Mouse (Mus musculus) testis, adult 2 months (tissue): ENCODE measurements at regions not wholly inside any gene's neighbourhood (a gene's known extent, or its start where the extent isn't known, plus 50 kb on each side); places are given as distances from the start of the nearest gene placed in this dataset.

Experiments
- H3K27ac ChIP-seq: fragments of 200-500 bp; 2 replicates; pipeline ENCODE4 v1.5.1; 2012; ENCODE audit warnings: low read depth, low read length; ENCODE audit not compliant: control insufficient read depth, insufficient read depth
- H3K27me3 ChIP-seq: fragments of 200-500 bp; 2 replicates; pipeline ENCODE4 v1.6.1; 2012; ENCODE audit warnings: mild to moderate bottlenecking, low read length, moderate library complexity; ENCODE audit not compliant: control insufficient read depth, insufficient read depth
- H3K36me3 ChIP-seq: fragments of 200-500 bp; 2 replicates; pipeline ENCODE4 v1.6.1; 2012; ENCODE audit warnings: mild to moderate bottlenecking, low read length; ENCODE audit not compliant: control insufficient read depth, insufficient read depth
- H3K4me1 ChIP-seq: fragments of 200-500 bp; 2 replicates; pipeline ENCODE4 v1.6.1; 2012; ENCODE audit warnings: low read length; ENCODE audit not compliant: control insufficient read depth, insufficient read depth
- H3K4me3 ChIP-seq: fragments of 200-500 bp; 2 replicates; pipeline ENCODE4 v1.5.1; 2012; ENCODE audit warnings: low read depth, mild to moderate bottlenecking, low read length, moderate library complexity, mixed read lengths; ENCODE audit not compliant: control insufficient read depth
- CTCF ChIP-seq: fragments of 200-500 bp; IDR thresholded peaks from 2 replicates; pipeline ENCODE4 v1.5.1; 2012; ENCODE audit warnings: low read depth, mild to moderate bottlenecking, inconsistent platforms, low read length, moderate library complexity; ENCODE audit not compliant: control insufficient read depth, insufficient read depth, insufficient replicate concordance
- POLR2A ChIP-seq: fragments of 200-500 bp; IDR thresholded peaks from 2 replicates; pipeline ENCODE4 v1.6.1; 2012; ENCODE audit warnings: low read depth, mild to moderate bottlenecking, inconsistent platforms, low read length, moderate library complexity; ENCODE audit not compliant: control insufficient read depth

DNA sequence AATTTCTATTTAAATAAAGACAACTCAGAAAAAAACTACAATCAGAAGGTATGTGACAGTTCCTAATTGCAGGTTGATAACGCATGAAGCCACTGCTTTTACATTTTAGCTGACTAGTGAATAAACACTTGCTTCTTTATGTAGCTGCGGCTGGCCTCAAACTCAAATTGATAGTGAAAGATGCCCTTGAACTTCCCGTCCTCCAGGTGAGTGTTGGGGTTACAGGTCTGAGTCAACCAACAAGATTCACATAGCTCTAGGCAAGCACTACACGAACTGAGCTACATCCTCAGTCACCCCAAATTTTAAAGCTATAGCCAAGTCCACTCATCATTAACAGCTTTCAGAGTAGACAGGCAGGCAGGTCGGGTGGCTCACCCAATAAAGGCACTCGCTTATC, 72.6 kb downstream of the Sox4 start:
- TF ChIP-seq POLR2A: no peak
- no peak for TF ChIP-seq CTCF
- Histone ChIP-seq H3K27me3 (no peaks in the 10 kb centered on the region), H3K27ac (no peak overlapping the region), H3K36me3 (no peaks in the 10 kb centered on the region), H3K4me3 (no peak overlapping the region), H3K4me1 (peaks cover 5% of the 10 kb centered on the region)

GRCm38 (mm10) chr13:28878692-28879091, 74.8 kb downstream of the Sox4 start:
- H3K36me3 ChIP-seq: no peaks in the 10 kb centered on the region
- no peaks in the 10 kb centered on the region; the same call in 1 of the 2 replicates for H3K4me1 ChIP-seq
- no peak overlapping the region for H3K4me3 ChIP-seq
- no peaks in the 10 kb centered on the region for H3K27me3 ChIP-seq
- TF ChIP-seq CTCF: no peak
- no peak for TF ChIP-seq POLR2A
- H3K27ac ChIP-seq: no peak overlapping the region

- no peak overlapping the region for H3K27ac ChIP-seq
- H3K36me3 ChIP-seq: no peaks in the 10 kb centered on the region
- H3K4me1 ChIP-seq: no peaks in the 10 kb centered on the region; the same call in 1 of the 2 replicates
- TF ChIP-seq CTCF (no peak), POLR2A (no peak)
- H3K27me3 ChIP-seq: no peaks in the 10 kb centered on the region
- H3K4me3 ChIP-seq: no peak overlapping the region
Observed at GRCm38 (mm10) chr13:28876771-28877170, 76.7 kb downstream of the Sox4 start.

- Histone ChIP-seq H3K4me3 (no peak overlapping the region), H3K36me3 (no peaks in the 10 kb centered on the region), H3K27ac (no peak overlapping the region), H3K4me1 (peaks cover 2% of the 10 kb centered on the region), H3K27me3 (no peaks in the 10 kb centered on the region)
- TF ChIP-seq CTCF: no peak
- TF ChIP-seq POLR2A: no peak
Observed at GRCm38 (mm10) chr13:28870681-28871080, 82.8 kb downstream of the Sox4 start.

GRCm38 (mm10) chr13:28867210-28867609, 86.3 kb downstream of the Sox4 start:
- H3K4me1 ChIP-seq: peaks cover 2% of the 10 kb centered on the region
- no peaks in the 10 kb centered on the region for H3K27me3 ChIP-seq
- TF ChIP-seq POLR2A (no peak), CTCF (no peak)
- no peak overlapping the region for H3K27ac ChIP-seq
- no peaks in the 10 kb centered on the region for H3K36me3 ChIP-seq
- no peak overlapping the region for H3K4me3 ChIP-seq

DNA sequence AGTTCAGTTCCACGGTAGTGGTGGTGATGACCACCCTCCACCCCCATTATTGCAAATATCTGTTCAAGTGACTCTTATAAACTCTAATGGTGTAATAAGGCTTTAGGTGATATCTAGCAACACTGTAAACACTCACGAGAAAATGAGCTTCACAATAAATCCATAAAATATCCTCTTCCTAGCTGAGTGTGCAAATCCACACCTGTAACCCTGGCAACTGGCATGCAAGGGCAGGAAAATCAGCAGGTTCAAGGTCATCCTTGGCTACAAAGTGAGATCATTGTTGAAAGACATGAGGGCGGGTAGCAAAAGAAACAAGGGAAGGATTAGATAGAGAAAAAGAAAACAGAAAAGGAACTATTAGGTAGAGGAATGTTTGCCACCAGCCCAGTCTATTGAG, 86.8 kb downstream of the Sox4 start:
- Histone ChIP-seq H3K27me3 (no peaks in the 10 kb centered on the region), H3K27ac (no peak overlapping the region), H3K4me1 (peaks cover 2% of the 10 kb centered on the region), H3K36me3 (no peaks in the 10 kb centered on the region), H3K4me3 (no peak overlapping the region)
- no peak for TF ChIP-seq POLR2A
- TF ChIP-seq CTCF: no peak

- TF ChIP-seq POLR2A (no peak), CTCF (no peak)
- H3K4me3 ChIP-seq: no peak overlapping the region
- H3K27me3 ChIP-seq: no peaks in the 10 kb centered on the region
- H3K36me3 ChIP-seq: no peaks in the 10 kb centered on the region
- no peak overlapping the region for H3K27ac ChIP-seq
- H3K4me1 ChIP-seq: no peaks in the 10 kb centered on the region
Observed at GRCm38 (mm10) chr13:28860601-28861000, 92.9 kb downstream of the Sox4 start.
